Mouse (Mus musculus): ENCODE results near the gene Rassf10.

Gene Rassf10

DNA sequence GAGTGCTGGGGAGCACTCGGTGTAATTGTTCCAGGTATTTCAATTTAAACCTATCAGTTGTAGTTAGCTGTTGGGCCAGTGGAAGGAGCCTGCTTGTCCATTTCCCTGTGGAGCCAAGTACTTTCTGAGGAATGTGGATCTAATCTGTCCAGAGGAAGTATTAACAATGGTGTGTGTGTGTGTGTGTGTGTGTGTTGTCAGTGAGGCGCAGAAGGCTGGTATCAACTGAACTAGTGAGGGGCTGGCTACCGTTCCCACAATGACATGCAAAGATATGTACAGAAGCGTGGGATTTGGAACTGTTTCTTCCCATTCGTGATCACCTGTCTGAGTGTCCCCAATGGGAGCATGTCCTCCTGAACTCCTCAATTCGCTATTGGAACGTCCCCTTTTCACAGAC lies 3.2 kb downstream of the Rassf10 start:
- no peak for DNase-seq (ENCODE audit: low read depth, low spot score)

- DNase-seq (ENCODE audit: low read depth, low spot score): no peak
These were observed 3.9 kb downstream of the Rassf10 start for GRCm38 (mm10) chr7:112957630-112958029.

GRCm38 (mm10) chr7:112966382-112966781 lies 12.6 kb downstream of the Rassf10 start:
- no peak for DNase-seq (ENCODE audit: low read depth, low spot score)

- no peak for DNase-seq (ENCODE audit: low read depth, low spot score)
These were observed 13.0 kb downstream of the Rassf10 start for GRCm38 (mm10) chr7:112966786-112967185.

GRCm38 (mm10) chr7:112983316-112983715 lies 29.6 kb downstream of the Rassf10 start:
- no peak for DNase-seq (ENCODE audit: low read depth, low spot score)

DNA sequence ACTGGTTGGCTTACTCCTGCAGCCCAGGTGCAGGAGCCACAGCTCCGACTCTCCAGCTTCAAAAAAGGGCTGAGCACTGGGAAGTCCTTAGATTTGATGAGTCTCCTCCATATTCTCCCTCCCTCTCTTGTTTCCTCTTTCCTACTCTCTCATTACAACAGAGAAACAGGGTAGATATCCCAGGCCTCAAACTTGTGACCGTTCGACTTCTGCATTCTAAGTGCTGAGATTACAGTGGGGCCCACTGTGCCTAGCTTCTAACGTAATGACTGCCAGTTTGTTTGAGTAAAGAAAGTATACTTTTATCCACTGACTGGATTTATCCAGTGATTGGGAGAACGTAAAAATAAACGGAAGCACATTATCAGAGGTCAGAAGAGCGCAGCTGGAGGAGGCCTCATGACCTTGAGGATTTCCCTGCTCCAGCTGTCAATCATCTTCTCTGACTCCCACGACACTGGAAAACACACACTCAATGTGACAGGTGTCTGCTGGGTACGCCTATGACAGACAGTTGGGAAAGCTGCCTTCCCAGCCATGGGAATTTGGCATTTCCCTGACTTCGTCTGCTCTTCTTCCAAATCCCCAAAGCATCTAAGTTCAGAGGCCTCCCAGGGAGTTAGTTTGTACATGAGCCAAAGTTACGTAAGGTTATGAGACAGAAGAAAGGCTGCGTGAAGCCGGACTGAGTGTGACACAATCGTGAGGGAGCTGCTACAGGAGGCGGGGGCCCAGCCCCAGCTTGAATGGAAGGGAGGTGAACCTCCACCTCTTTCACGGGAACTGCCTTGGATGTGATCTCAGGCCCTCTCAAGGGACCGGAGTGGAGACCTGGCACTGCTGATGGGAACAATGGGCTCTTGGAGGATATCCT lies 31.2 kb downstream of the Rassf10 start:
- DNase-seq (ENCODE audit: low read depth, low spot score): peak; percentile 4

GRCm38 (mm10) chr7:112985578-112985949 lies 31.8 kb downstream of the Rassf10 start:
- no peak for DNase-seq (ENCODE audit: low read depth, low spot score)

DNA sequence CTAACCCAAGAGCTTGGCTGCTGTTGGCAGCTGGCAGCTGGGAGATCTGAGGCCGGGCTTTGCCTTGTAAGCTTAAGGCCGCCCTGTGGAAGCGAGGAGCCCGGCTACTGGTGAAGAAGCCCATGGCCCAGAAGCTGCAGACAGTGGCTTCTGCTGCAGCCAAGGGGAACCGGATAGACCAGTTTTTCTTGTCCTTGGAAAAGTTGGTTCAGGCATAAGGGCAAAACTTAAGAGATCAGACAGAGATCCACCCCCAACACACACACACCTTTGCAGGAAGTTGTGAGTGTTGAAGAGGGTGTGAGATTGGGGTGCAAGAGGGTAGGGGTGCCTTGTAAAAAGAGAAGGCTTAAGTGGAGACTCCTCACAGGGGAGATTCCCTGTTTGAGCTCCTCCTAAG lies 39.2 kb downstream of the Rassf10 start:
- DNase-seq (ENCODE audit: low read depth, low spot score): no peak

DNA sequence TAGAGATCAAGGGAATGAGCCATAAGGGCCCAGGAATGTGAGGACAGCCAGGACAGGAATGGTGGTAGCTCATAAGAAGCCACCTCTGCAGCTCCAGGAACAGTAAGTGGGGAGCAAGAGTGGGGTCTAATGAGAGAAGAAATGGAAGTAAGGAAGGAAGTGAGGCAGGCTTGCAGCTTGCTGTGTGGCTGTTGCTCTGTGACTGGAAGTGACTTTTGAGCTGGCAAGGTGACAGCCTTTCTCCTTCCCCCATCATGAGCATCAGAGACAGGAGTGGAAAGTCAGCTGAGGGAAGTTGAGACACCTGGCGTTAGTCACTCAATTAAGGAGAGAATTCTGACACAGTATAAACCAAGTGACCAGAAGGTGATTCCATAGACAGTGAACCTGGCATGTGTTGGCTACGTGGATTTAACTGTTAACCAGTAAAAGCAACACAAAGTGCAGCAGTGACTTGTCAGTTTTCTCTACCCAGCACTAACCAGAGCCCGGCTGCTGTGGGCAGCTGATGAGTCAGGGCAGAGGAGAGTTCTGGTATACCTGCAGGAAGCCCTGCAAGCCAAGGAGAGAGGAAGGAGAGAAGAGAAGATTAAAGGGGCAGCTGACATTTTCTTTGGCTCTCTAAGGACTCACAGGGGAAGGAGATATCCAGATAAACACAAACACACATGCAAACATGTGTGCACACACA lies 49.9 kb downstream of the Rassf10 start:
- DNase-seq (ENCODE audit: low read depth, low spot score): no peak

DNA sequence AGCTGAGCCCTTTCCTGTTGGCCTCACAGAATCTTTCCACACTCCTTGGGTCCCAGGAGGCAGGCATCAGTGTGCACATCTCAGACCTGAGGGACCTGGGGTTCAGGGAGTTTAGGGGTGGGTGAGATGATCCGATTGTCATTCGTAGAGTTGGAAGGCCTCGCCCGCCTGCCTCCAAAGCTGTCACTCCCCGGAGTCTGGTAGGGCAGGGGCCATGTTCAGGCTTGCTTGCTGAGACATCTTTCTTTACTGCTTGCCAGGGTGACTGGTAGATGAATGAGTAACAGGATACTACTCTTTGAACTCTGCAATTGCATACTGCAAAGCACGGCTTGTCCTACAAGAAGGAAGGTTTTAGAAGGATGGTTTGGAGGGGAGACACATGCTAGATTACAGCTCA lies 52.0 kb downstream of the Rassf10 start:
- no peak for DNase-seq (ENCODE audit: low read depth, low spot score)
